ENCODE assay signal across 9 mouse cellular contexts in genomic region chr6:147506074-147506473, GRCm38 (mm10). TPM values are rescaled to one million over a fixed set of nuclear protein-coding genes. Genes with fewer than 3 reads are reported as not detected.
A peak's percentile ranks its signal among the peaks of the same experiment; 100 is the strongest.
DNase-seq lines count a peak whose midpoint lies in the region; ATAC-seq lines count a peak whose summit lies in the region.
"Had no signal": no experiment of that assay in that cellular context is flagged by ENCODE, and none has a peak within 500 bp of the region (broad histone marks: within the 10 kb centered on the region; RNA-seq: fewer than 3 reads in every experiment).

No protein-coding gene starts in this region.

- no peaks in the 10 kb centered on the region for H3K36me3 ChIP-seq in forebrain, embryonic 14.5 days (ENCODE audit: control insufficient read depth, insufficient read depth, low read length)
- H3K36me3 ChIP-seq in forebrain, embryonic 16.5 days (ENCODE audit: control insufficient read depth, insufficient read depth), result no peaks in the 10 kb centered on the region
- no peaks in the 10 kb centered on the region for H3K36me3 ChIP-seq in heart, embryonic 14.5 days (ENCODE audit: control insufficient read depth, insufficient read depth, low read length)
- no peaks in the 10 kb centered on the region for H3K36me3 ChIP-seq in midbrain, embryonic 14.5 days (ENCODE audit: control insufficient read depth, insufficient read depth, low read length)

- no peaks in the 10 kb centered on the region for H3K27me3 ChIP-seq in forebrain, embryonic 14.5 days (replicated peaks; ENCODE audit: control insufficient read depth, insufficient read depth, low read length)
- no peaks in the 10 kb centered on the region for H3K27me3 ChIP-seq in forebrain, embryonic 16.5 days (replicated peaks; ENCODE audit: control insufficient read depth, insufficient read depth, low read length)
- H3K27me3 ChIP-seq in heart, embryonic 14.5 days (ENCODE audit: control insufficient read depth, insufficient read depth, low read length), result no peaks in the 10 kb centered on the region
- H3K27me3 ChIP-seq in midbrain, embryonic 14.5 days (ENCODE audit: control insufficient read depth, insufficient read depth, low read length), result no peaks in the 10 kb centered on the region

- peak; percentile 2 for DNase-seq in forebrain, embryonic 14.5 days (ENCODE audit: low spot score)
- peak; percentile 7 for DNase-seq in urinary bladder, postnatal 14 days (ENCODE audit: low spot score)
- no peak for DNase-seq in urinary bladder, adult 18-20 months (ENCODE audit: low spot score in 2 of 2)
- DNase-seq in retina, postnatal 1 day, result no peak
- DNase-seq in spleen, adult 18-20 months, result no peak
- no peak for DNase-seq in midbrain, embryonic 14.5 days
- DNase-seq: cerebellum, adult 11-12 months had no signal

- H3K9me3 ChIP-seq in forebrain, embryonic 14.5 days (replicated peaks; ENCODE audit: control insufficient read depth, low read length), result no peaks in the 10 kb centered on the region
- no peaks in the 10 kb centered on the region for H3K9me3 ChIP-seq in forebrain, embryonic 16.5 days (ENCODE audit: control insufficient read depth, low read length)
- H3K9me3 ChIP-seq in heart, embryonic 14.5 days (ENCODE audit: control insufficient read depth, low read length), result no peaks in the 10 kb centered on the region
- no peaks in the 10 kb centered on the region for H3K9me3 ChIP-seq in midbrain, embryonic 14.5 days (ENCODE audit: control insufficient read depth, low read length)

- H3K27ac ChIP-seq in forebrain, embryonic 14.5 days (ENCODE audit: low read depth, low read length), result no peak overlapping the region
- H3K27ac ChIP-seq in forebrain, embryonic 16.5 days (ENCODE audit: low read length), result no peak overlapping the region
- H3K27ac ChIP-seq in heart, embryonic 14.5 days (replicated peaks in 1 of 2; ENCODE audit: control insufficient read depth in 1 of 2, insufficient read depth in 1 of 2, low read depth in 2 of 2, low read length in 2 of 2), result peak overlapping the region; percentile 35 to 59
- no peak overlapping the region for H3K27ac ChIP-seq in midbrain, embryonic 14.5 days (replicated peaks; ENCODE audit: low read depth, low read length)

- no peak overlapping the region for H3K4me2 ChIP-seq in forebrain, embryonic 14.5 days (ENCODE audit: low read length)
- no peak overlapping the region for H3K4me2 ChIP-seq in forebrain, embryonic 16.5 days (ENCODE audit: low read length)
- peak overlapping the region; percentile 61 for H3K4me2 ChIP-seq in heart, embryonic 14.5 days (ENCODE audit: low read length)
- no peak overlapping the region for H3K4me2 ChIP-seq in midbrain, embryonic 14.5 days (ENCODE audit: low read length)

- H3K4me1 ChIP-seq in forebrain, embryonic 14.5 days (ENCODE audit: control insufficient read depth, insufficient read depth, low read length), result no peaks in the 10 kb centered on the region
- no peaks in the 10 kb centered on the region for H3K4me1 ChIP-seq in forebrain, embryonic 16.5 days (replicated peaks; ENCODE audit: control insufficient read depth, insufficient read depth, low read length)
- peaks cover 9 to 23% of the 10 kb centered on the region in 2 experiments for H3K4me1 ChIP-seq in heart, embryonic 14.5 days (ENCODE audit: control insufficient read depth in 2 of 2, insufficient read depth in 2 of 2, low read length in 2 of 2)
- no peaks in the 10 kb centered on the region for H3K4me1 ChIP-seq in midbrain, embryonic 14.5 days (ENCODE audit: control insufficient read depth, insufficient read depth, low read length)

- WGBS in forebrain, embryonic 14.5 days, result 77% methylated on average over 9 of the region's 9 CpGs
- 75% methylated on average over 9 of the region's 9 CpGs for WGBS in forebrain, embryonic 16.5 days
- WGBS in heart, embryonic 14.5 days, result 9% methylated on average over 9 of the region's 9 CpGs
- 90% methylated on average over 9 of the region's 9 CpGs for WGBS in midbrain, embryonic 14.5 days

- H3K9ac ChIP-seq in forebrain, embryonic 14.5 days (ENCODE audit: low read length), result no peak overlapping the region
- H3K9ac ChIP-seq in forebrain, embryonic 16.5 days (replicated peaks; ENCODE audit: low read depth, low read length), result no peak overlapping the region
- no peak overlapping the region for H3K9ac ChIP-seq in heart, embryonic 14.5 days (ENCODE audit: low read length)
- no peak overlapping the region for H3K9ac ChIP-seq in midbrain, embryonic 14.5 days (replicated peaks; ENCODE audit: low read length)

- ATAC-seq in forebrain, embryonic 14.5 days, result no peak
- no peak for ATAC-seq in forebrain, embryonic 16.5 days
- ATAC-seq in heart, embryonic 14.5 days (ENCODE audit: insufficient number of reproducible peaks, insufficient read depth, low FRiP score, low read depth), result peak; percentile 75; the same call in 1 of the 2 replicates
- ATAC-seq in midbrain, embryonic 14.5 days (ENCODE audit: low FRiP score, low TSS enrichment), result no peak

- no peak overlapping the region for H3K4me3 ChIP-seq in forebrain, embryonic 14.5 days (ENCODE audit: low read depth, low read length)
- H3K4me3 ChIP-seq in forebrain, embryonic 16.5 days (replicated peaks; ENCODE audit: low read length), result no peak overlapping the region
- H3K4me3 ChIP-seq in heart, embryonic 14.5 days (ENCODE audit: control insufficient read depth in 1 of 2, insufficient read depth in 1 of 2, low read depth in 1 of 2, low read length in 2 of 2), result peak overlapping the region; percentile 19 to 36
- no peak overlapping the region for H3K4me3 ChIP-seq in midbrain, embryonic 14.5 days (replicated peaks; ENCODE audit: low read depth, low read length)

RNA-seq across cellular contexts. Expression of gene Ccdc91, which starts 30.4 kb away (rescaled TPM):
- 33.7 and 36.0 TPM in 2 replicates for polyA plus RNA-seq in forebrain, embryonic 14.5 days (2014; fragmentation: Nextera tagmentation; extraction: Ambion mirVana)
- polyA plus RNA-seq in forebrain, embryonic 16.5 days (2015; fragmentation: Nextera tagmentation; extraction: Ambion mirVana), result 34.5 and 35.9 TPM in 2 replicates
- polyA plus RNA-seq in heart, embryonic 14.5 days (2014; fragmentation: Nextera tagmentation; extraction: Ambion mirVana), result 21.0 and 25.1 TPM in 2 replicates
- polyA plus RNA-seq in midbrain, embryonic 14.5 days (2014; fragmentation: Nextera tagmentation; extraction: Ambion mirVana), result 33.1 and 37.7 TPM in 2 replicates

Comparison
In these comparisons a context has a peak if more than half of its experiments do, and no peak if none do; other contexts are left out.
1. DNase-seq: peak in forebrain, embryonic 14.5 days (single experiment) and urinary bladder, postnatal 14 days (single experiment); none in urinary bladder, adult 18-20 months (0 of 2), retina, postnatal 1 day (single experiment), spleen, adult 18-20 months (0 of 2) and midbrain, embryonic 14.5 days (single experiment).
2. H3K27ac ChIP-seq: peak in heart, embryonic 14.5 days (2 of 2); none in forebrain, embryonic 14.5 days (single experiment), forebrain, embryonic 16.5 days (single experiment) and midbrain, embryonic 14.5 days (single experiment).
3. H3K4me3 ChIP-seq: peak in heart, embryonic 14.5 days (2 of 2); none in forebrain, embryonic 14.5 days (single experiment), forebrain, embryonic 16.5 days (single experiment) and midbrain, embryonic 14.5 days (single experiment).